Mouse (Mus musculus): ENCODE results near the gene Mmp3.
"Not testable (repeated sequence)": the region's sequence is repeated elsewhere in the genome, so short reads cannot be mapped to it uniquely, and the experiment has no call there.

Mmp3 gene

DNA sequence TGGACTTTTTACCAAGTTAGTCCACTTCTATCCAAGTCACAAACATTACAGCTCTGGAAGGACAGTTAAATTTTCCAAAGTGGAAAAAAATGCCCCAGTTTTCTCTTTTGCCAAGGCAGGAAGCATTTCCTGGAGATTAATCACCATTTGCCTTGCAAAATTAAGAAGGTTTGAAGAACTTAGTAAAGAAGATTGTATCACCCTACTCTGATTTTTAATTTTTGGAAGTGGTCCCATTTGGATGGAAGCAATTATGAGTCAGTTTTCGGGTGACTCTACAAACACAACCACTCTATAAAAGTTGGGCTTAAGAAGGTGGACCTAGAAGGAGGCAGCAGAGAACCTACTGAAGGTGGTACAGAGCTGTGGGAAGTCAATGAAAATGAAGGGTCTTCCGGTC lies at the start of gene Mmp3:
Gene Mmp3, plus strand, starts transcription at position 301 of the 400 bp plus-strand sequence.
- no peak for DNase-seq

DNA sequence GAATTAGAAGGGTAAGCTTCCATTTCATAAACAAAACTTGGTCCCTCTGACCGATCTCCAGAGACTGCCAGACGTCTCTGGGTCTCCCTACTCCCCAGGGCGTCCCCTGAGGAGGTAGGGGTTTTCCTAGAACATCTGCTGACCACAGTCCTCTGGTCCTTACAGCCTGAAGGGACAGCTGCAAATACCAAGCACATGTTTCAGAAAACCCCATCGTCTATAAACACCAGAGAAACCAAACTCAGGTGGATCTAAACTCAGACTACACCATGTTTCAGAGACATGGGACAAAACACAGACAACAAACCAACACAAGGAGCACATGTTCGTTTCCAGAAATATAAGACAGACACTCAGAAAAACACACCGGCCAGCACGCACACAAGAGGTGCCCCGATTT lies 49.1 kb upstream of the Mmp3 start:
- DNase-seq: not testable (repeated sequence)

DNA sequence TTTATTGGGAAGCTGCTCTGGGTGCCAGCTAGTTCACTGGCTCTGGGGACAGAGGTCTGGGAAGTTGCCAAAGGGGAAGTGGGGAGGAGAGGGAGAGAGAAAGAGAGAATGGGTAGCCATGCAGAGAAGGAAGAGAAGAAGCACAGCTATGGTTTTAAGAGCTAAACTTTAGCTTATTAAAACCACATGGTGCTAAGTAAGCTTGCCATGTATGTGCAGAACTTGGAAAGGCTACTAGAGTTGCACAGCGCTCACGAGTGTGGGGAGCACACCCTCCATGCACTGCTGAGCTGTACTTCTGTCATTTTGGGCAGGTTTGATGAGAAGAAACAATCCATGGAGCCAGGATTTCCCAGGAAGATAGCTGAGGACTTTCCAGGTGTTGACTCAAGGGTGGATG lies 7.7 kb downstream of the Mmp3 start:
- DNase-seq: no peak

DNA sequence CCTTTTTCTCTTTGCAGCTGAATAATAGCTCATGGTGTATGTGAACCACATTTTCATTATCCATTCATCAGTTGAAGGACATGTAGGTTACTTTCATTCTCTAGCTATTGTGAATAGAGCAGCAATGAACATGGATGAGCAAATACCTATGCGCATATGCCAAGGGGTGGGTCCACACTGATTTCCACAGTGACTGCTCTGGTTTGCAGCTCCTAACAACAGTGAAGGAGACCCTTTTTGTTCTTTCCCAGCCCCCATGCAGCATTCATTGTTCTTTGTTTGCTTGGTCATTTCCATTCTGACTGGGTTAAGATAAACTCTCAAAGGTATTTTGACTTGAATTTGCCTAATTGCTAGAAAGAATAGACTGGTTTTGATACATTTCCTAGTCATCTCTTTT lies 24.6 kb downstream of the Mmp3 start:
- no peak for DNase-seq

DNA sequence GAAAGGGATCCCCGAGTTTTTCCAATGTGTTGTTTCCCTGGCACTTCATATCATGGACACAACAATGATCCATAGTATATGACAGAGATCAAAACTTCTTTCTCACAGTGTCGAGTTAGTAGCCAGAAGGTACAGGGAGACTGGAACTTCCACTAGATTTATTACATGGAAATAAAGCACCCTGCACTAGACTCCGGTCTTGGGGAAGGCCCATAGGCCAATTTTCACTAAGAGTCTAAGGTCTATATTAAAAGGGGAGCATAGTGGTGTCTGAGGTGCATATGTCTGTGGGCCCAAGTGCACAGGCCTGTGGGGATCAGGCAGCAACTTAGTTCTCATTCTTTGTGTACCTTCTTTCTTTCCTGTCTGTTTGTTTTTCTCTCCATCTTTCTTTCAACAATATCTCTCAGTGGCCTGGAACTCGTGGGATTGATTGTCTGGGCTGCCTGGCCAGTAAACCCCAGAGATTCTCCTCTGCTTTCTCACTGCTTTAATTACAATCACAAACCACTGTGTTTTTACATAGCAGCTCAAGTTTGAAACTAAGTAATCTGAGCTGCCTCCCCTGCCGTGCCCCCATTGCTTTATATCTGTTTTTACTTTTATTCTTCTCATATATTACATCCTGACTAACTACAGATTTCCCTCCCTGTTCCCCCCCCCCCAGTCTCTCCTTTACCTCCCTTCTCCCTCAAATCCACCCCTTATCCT lies 38.2 kb downstream of the Mmp3 start:
- DNase-seq: no peak

DNA sequence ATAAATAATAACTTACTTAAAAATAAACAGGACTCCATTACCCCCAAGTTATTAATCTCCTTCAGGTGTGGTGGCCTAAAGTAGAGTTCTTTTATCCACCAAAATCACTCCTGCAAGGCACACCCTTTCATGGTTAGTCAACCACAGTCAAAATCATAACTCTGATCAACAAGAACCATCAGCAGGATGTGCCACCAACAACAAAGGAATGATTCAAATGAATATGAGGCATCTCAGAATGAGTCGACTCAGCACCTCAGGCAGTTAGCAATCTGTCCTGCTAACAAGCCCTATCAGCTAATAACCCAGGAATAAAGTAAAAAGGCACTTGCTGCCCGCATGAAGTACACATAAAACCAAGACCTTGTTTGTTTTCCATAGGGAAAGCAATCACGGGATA lies 55.5 kb downstream of the Mmp3 start:
- DNase-seq: no peak

DNA sequence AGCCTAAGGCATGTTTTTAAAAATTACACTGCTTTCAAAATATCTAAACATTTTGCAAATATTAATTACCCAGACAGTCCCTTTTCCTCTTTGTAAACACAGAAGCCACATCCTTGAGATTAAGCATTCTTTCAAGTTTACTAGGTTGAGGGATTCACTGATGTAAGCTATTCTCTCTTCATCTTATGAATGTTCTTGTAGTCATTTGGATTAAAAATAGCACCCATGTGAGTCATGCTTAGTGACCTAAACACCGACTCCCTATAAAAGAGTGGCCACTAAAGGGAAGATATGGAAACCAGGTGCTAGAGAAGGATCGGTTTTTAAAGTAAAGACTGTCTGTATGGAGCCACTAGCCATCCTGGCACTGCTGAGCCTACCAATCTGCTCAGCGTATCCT lies 56.4 kb downstream of the Mmp3 start, which contains the start of gene Mmp10:
Gene Mmp10, plus strand, starts transcription at position 302 of the 400 bp plus-strand sequence.
- no peak for DNase-seq

All from kidney, adult 8-10 months (tissue).